ENCODE assay signal across 8 mouse cellular contexts in genomic region chr2:33957754-33958153, GRCm38 (mm10).
DNase-seq lines count a peak whose midpoint lies in the region; ATAC-seq and TF ChIP-seq lines count a peak whose summit lies in the region.

No protein-coding gene starts in this region.

- no peaks in the 10 kb centered on the region for H3K4me1 ChIP-seq in intestine, postnatal 0 days (replicated peaks; ENCODE audit: control insufficient read depth, insufficient read depth, low read length)
- H3K4me1 ChIP-seq in intestine, embryonic 16.5 days (ENCODE audit: control insufficient read depth, insufficient read depth, low read length), result no peaks in the 10 kb centered on the region
- no peaks in the 10 kb centered on the region for H3K4me1 ChIP-seq in liver, postnatal 0 days (ENCODE audit: insufficient read depth)
- H3K4me1 ChIP-seq in midbrain, embryonic 14.5 days (ENCODE audit: control insufficient read depth, insufficient read depth, low read length), result 0 out of 2 replicates have a peak, but pooled peaks cover 6% of the 10 kb centered on the region

- no peaks in the 10 kb centered on the region for H3K9me3 ChIP-seq in intestine, postnatal 0 days (ENCODE audit: control insufficient read depth)
- H3K9me3 ChIP-seq in intestine, embryonic 16.5 days (ENCODE audit: control insufficient read depth, low read length), result no peaks in the 10 kb centered on the region
- H3K9me3 ChIP-seq in liver, postnatal 0 days (ENCODE audit: low read length), result no peaks in the 10 kb centered on the region
- no peaks in the 10 kb centered on the region for H3K9me3 ChIP-seq in midbrain, embryonic 14.5 days (ENCODE audit: control insufficient read depth, low read length)

- H3K36me3 ChIP-seq in intestine, postnatal 0 days (ENCODE audit: control insufficient read depth, insufficient read depth), result no peaks in the 10 kb centered on the region
- no peaks in the 10 kb centered on the region for H3K36me3 ChIP-seq in intestine, embryonic 16.5 days (ENCODE audit: control insufficient read depth, insufficient read depth, low read length)
- H3K36me3 ChIP-seq in liver, postnatal 0 days (replicated peaks; ENCODE audit: insufficient read depth, low read length), result no peaks in the 10 kb centered on the region
- H3K36me3 ChIP-seq in midbrain, embryonic 14.5 days (ENCODE audit: control insufficient read depth, insufficient read depth, low read length), result no peaks in the 10 kb centered on the region

- peak; percentile 76 for TF ChIP-seq CTCF in intestine, postnatal 0 days (IDR thresholded peaks at IDR 0.05; ENCODE audit: low read depth)
- TF ChIP-seq CTCF in liver, postnatal 0 days (IDR thresholded peaks at IDR 0.05; ENCODE audit: low read depth), result peak; percentile 76

- peak; percentile 61 for DNase-seq in A20 (ENCODE audit: low read depth, low spot score)
- peak; percentile 78 for DNase-seq in ES-CJ7 (ENCODE audit: low read depth, low spot score)
- DNase-seq in embryo, embryonic 10.5 days (ENCODE audit: low spot score), result peak; percentile 74
- DNase-seq in liver, postnatal 0 days, result peak; percentile 64
- peak; percentile 63 for DNase-seq in thymus, postnatal 25 days
- no peak for DNase-seq in midbrain, embryonic 14.5 days

- H3K4me3 ChIP-seq in intestine, postnatal 0 days (ENCODE audit: low read depth, low read length), result no peak overlapping the region
- H3K4me3 ChIP-seq in intestine, embryonic 16.5 days (ENCODE audit: low read length), result no peak overlapping the region
- no peak overlapping the region for H3K4me3 ChIP-seq in liver, postnatal 0 days (ENCODE audit: low read depth, low read length)
- no peak overlapping the region for H3K4me3 ChIP-seq in midbrain, embryonic 14.5 days (replicated peaks; ENCODE audit: low read depth, low read length)

- WGBS in intestine, postnatal 0 days, result 58% methylated on average over 6 of the region's 6 CpGs
- WGBS in intestine, embryonic 16.5 days, result 59% methylated on average over 6 of the region's 6 CpGs
- 62% methylated on average over 6 of the region's 6 CpGs for WGBS in liver, postnatal 0 days (ENCODE audit: insufficient replicate concordance)
- 60% methylated on average over 6 of the region's 6 CpGs for WGBS in midbrain, embryonic 14.5 days

- no peak for ATAC-seq in intestine, postnatal 0 days
- no peak for ATAC-seq in intestine, embryonic 16.5 days
- no peak for ATAC-seq in liver, postnatal 0 days
- no peak for ATAC-seq in midbrain, embryonic 14.5 days (ENCODE audit: low FRiP score, low TSS enrichment)

- H3K4me2 ChIP-seq in intestine, postnatal 0 days (replicated peaks; ENCODE audit: low read depth), result no peak overlapping the region
- H3K4me2 ChIP-seq in intestine, embryonic 16.5 days (ENCODE audit: low read depth, low read length), result no peak overlapping the region
- no peak overlapping the region for H3K4me2 ChIP-seq in liver, postnatal 0 days (ENCODE audit: low read depth, low read length)
- no peak overlapping the region for H3K4me2 ChIP-seq in midbrain, embryonic 14.5 days (ENCODE audit: low read length)

- H3K27ac ChIP-seq in intestine, postnatal 0 days (ENCODE audit: low read depth, low read length), result no peak overlapping the region
- no peak overlapping the region for H3K27ac ChIP-seq in intestine, embryonic 16.5 days (ENCODE audit: low read length)
- no peak overlapping the region for H3K27ac ChIP-seq in liver, postnatal 0 days (ENCODE audit: low read depth)
- no peak overlapping the region for H3K27ac ChIP-seq in midbrain, embryonic 14.5 days (replicated peaks; ENCODE audit: low read depth, low read length)

- no peak overlapping the region for H3K9ac ChIP-seq in intestine, postnatal 0 days (ENCODE audit: low read depth, low read length)
- H3K9ac ChIP-seq in intestine, embryonic 16.5 days (ENCODE audit: low read depth, low read length), result no peak overlapping the region
- no peak overlapping the region for H3K9ac ChIP-seq in liver, postnatal 0 days (replicated peaks)
- no peak overlapping the region for H3K9ac ChIP-seq in midbrain, embryonic 14.5 days (replicated peaks; ENCODE audit: low read length)

- no peaks in the 10 kb centered on the region for H3K27me3 ChIP-seq in intestine, postnatal 0 days (replicated peaks; ENCODE audit: control insufficient read depth, insufficient read depth, low read length)
- H3K27me3 ChIP-seq in intestine, embryonic 16.5 days (replicated peaks; ENCODE audit: control insufficient read depth, insufficient read depth, low read length), result no peaks in the 10 kb centered on the region
- H3K27me3 ChIP-seq in liver, postnatal 0 days (ENCODE audit: insufficient read depth, low read length), result no peaks in the 10 kb centered on the region
- H3K27me3 ChIP-seq in midbrain, embryonic 14.5 days (ENCODE audit: control insufficient read depth, insufficient read depth, low read length), result no peaks in the 10 kb centered on the region

- TF ChIP-seq EP300 in liver, postnatal 0 days (IDR thresholded peaks at IDR 0.05; ENCODE audit: low read depth), result no peak
